Mouse (Mus musculus): Measurements from ENCODE around the gene Mymx.

Gene Mymx

DNA sequence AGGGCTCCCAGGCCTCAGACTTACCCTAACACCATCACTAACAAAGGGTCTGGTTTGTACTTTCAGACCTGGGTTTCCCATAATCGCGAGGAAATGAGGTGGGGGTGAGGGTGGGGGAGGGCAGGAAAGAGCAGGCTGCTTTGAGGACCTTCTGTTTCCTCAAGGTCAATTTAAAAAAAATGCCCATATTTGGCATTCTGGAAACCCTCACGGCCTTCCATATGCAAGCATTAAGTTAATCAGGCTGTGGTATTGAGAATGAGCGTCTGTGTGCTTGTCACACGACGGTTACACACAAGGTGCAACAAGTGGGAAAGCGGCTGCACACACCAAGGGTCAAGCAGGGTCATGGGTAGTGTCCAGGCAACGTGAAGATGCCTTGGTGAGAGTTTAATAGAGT lies 10.1 kb upstream of the Mymx start:
- in situ Hi-C loops (cut with MboI; ENCODE audit: low sequenced_read_pairs) = no loop called here

DNA sequence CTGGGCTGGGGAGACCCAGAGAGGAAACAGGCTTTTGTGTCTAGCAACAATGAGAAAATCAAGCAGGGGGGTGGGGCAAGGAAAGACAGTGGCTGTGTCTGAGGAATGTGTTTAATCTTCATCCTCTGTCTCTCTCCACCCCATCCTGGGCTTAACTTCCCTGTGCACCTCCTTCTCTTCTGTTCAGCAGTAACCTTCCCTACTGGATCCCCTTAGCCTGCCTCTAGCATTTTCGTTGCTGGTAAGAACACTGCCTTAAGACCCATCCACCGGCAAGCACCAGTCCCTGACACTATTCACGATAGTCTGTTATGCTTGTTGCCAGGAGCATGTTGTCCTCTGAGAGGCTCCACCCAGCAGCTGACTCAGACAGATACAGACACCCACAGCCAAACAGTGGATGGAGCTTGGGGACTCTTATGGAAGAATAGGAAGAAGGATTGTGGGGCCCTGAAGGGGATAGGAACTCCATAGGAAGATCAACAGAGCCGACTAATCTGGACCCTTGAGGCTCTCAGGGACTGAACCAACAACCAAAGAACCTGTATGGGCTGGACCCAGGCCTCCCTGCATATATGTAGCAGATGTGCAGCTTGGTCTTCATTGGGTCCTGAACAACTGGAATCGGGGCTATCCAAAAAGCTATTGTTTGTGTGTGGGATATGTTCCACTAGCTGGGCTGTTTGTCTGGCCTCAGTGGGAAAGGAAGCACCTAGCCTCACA lies 8.4 kb upstream of the Mymx start:
- in situ Hi-C loops (cut with MboI; ENCODE audit: low sequenced_read_pairs) = no loop called here

DNA sequence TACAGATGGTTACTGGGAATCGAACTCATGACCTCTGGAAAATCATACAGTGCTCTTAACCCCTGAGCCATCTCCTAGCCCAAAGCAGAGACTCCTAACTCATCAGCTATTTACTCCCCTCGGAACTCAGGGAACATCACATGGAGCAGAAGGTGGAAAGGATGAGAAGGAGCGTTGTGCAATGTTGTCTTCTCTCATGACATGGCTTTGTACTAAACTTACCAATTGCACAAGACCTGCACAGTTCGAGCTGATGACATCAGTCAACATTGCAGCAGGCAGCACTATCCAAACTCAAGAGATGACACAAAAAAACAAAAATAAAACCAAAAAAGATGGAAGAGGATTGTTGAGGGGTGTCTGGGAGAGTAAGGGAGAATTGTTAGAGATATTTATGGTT lies 6.5 kb upstream of the Mymx start:
- in situ Hi-C loops (cut with MboI; ENCODE audit: low sequenced_read_pairs) = no loop called here

DNA sequence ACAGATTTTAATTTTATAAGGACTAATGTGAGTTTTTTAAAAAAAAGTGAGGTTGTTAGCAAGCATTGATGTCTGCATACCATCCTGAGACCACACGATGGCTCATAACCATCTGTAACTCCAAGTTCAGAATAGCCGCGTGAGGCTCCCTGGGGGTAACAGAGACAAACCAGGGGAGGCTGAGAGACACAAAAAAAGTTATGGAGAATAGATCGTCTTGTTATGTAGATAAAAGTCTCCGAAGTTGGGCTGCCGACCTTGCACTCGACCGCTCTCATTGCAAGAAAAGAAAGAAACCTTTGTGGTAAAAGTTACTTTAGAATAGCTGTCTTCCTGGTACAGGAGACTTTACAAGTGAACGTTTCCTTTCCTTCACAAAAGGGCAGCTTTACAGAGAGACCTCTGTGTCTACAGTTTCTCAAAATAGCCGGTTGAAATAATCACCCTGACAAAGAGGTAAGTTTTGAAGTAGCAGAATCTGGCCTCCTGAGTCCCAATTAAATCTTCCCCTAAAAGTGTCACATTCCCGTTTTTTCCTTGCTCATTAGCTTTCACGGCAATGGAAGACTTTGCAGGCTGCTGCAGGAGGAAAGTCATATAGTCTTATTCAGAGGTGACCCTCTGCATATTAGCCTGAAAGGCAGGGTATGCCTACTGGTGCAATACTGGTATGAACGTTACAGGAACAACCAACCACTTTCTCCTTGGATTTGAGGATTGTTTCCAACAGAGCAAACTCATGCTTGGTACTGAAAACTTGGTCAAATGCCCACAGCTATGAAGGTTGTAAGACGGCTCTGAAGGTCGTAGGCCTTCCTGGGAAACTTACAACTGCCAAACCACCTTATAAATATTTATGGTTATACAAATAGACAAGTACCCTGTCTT lies 5.3 kb upstream of the Mymx start:
- in situ Hi-C loops (cut with MboI; ENCODE audit: low sequenced_read_pairs) = no loop called here

DNA sequence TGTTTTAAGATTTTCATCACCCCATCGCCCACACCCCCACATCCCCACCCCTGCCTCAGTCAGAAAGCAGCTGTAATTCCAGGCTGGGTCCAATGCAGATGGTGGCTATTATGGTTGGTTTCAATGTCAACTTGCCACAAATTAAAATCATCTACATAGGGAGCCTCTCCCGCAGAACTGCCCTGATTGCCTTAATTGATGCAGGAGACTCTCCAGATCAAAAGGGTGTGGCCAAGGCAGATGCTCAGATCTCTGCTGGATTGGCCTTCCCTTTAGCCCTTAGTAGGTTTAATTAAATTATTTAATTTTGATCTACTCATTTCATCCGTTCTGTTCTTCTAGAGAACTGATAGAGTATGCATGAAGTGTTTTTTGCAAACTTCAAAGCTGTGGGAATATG lies 1.1 kb upstream of the Mymx start:
- in situ Hi-C loops (cut with MboI; ENCODE audit: low sequenced_read_pairs) = no loop called here

DNA sequence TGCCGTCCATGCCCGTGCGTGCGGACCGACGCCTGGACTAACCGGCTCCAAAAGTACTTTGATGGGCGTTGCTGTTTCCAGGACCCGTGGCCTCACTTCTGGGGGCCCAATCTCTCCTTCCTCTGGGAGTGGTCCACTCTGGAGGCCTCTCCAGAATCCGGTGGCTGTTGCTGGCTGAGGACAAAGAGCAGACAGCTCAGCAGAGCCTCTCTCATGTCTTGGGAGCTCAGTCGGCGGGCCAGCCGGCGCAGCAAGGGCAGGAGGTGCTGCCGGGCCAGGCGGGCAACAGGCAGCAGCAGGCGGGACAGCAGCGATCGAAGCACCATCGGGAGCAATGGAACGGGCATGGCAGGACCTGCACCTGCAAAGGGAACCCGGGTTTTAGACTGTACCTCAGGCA lies 577 bp downstream of the Mymx start:
- in situ Hi-C loops (cut with MboI; ENCODE audit: low sequenced_read_pairs) = no loop called here

DNA sequence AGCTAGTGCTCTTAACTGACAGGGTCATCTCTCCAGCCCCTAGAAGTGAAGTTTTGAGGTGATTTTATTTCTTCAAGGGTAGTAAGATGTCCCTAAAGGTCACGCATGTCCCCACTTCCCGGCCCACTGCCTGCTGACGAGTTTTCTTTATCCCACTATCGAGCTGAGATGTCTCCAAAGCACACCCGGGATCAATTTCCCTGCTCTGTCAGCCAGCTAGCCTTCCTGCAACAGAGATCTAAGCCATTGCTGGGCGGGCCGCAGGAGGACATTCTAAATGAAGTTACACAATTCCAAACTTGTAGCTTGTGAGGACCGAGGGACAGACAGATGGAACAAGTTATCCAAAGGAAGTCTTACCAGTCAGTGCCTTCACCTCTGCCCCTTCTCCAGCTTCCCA lies 1.6 kb downstream of the Mymx start:
- in situ Hi-C loops (cut with MboI; ENCODE audit: low sequenced_read_pairs) = no loop called here

DNA sequence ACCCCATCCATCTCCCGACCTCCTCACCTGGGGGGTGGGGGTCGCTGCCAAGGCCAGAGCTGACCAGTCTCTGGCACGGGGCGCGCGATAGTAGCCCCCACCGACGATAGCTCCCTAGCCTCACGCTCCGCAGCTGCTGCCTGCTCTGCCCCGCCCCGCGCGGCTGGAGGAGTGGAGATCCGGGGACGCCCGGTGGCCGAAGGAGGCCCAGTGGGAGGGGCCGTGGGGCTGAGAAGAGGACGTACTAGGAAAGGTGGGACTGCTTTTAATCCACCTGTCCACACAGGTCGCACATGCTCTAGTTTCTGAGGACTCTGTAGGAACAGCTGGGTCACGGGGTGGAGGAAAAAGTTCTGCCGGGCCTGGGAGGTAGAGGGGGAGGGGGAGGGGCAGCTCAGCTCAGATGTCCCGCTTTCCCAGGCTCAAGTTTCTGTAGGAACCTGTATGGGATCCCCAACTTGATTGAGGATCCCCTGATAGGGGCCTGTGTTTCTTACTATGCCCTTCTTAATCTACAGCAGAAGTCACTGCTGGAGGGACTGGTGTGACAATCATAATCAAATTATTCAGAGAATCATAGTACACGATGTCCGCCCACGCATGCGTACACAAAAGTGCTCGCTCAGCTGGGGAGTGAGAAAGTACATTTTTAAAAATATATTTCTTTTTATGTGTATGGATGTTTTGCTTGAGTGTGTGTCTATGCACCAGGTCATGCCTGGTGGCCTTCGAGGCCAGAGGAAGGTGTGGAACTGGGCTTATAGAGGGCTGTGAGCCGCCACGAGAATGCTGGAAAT lies 2.3 kb downstream of the Mymx start, which contains the start of gene Slc29a1:
Gene Slc29a1 (minus strand): TSS at position 161 of the 797 bp plus-strand sequence.
- in situ Hi-C loops (cut with MboI; ENCODE audit: low sequenced_read_pairs) = no loop called here

DNA sequence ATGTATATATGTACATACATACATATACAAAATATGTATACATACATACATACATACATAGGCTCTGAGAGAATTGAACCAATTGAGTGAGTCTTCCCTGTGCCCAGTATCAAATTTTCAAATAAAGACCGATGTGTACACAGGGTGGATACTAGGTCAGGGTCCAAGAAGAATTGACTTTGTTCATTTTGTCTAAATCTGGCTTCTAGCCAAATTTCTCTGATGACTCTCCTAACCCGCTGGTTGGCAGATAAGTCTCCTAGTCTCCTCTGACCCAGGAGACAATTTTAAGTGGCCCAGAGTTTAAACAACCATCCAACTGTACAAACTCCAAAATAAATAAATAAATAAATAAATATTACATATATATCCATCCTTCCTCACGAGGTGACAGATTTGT lies 3.0 kb downstream of the Mymx start:
- in situ Hi-C loops (cut with MboI; ENCODE audit: low sequenced_read_pairs) = no loop called here

DNA sequence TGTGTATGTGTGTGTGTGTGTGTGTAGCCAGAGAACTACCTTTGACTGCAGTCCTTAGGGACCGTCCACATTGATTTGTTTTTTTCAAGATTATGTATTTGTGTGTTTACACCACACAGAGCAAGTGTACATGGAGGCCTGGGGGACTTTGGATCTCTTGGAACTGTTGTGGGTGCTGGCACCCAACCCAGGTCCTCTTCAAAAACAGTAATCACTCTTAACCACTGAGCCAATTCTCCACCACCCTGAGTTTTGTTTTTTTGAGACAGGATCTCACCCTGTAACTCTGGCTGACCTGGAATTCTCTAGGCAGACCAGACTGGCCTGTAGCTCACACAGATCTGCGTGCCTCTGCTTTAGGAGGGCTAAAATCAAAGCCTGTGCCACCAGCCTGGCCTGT lies 3.5 kb downstream of the Mymx start:
- in situ Hi-C loops (cut with MboI; ENCODE audit: low sequenced_read_pairs) = no loop called here

DNA sequence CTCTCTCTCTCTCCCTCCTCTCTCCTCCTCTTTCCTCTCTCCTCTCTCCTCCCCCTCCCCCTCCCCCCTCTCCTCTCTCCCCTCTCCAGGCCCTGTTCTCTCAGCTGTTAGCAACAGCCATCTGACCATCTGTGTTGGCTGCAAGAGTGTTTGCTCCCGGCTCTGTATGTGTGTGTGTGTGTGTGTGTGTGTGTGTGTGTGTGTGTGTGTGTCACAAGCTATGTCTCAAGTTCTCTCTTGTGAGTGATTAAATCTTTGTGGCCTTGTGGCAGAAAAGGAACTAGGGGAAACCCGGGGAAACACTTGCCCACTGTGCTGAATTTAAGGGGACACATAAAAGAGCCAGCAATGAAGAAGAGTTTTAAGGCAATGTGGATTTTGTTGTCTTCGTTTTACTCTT lies 4.1 kb downstream of the Mymx start:
- in situ Hi-C loops (cut with MboI; ENCODE audit: low sequenced_read_pairs) = no loop called here

DNA sequence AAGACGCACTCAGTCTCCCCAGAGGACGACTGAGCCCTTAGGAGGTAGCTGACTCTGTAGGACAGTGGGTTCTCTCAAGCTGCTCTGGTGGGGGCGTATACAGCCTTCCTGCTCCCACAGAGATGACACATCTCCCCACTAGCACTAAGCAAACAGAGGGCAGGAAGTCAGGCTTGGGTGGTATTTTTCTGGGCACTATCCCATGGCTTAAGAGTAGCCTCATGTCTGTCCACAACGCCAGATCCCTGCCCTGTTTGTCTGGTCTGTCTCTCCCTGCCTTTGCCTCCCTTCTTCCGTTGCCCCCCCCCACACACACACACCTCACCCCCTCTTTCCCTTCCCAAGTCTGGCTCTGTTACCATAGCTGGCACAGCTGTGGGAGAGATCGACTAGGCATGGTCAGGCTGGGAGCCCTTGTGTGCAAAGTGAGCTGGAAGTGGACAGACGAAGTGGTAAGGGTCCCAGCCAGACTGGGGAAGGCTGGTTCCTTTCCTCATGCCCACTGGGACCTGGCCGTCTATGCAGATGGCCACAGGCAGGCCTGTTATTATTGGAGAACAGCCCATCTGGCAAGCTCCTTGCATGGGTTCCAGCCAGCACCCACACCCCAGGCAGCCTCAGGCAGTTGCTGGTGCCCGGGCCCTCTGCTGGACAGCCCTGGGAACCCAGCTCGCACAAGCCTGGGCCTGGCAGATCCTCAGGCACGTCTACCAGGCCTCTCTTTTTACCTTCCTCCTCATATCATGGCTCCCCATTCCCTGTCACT lies 5.1 kb downstream of the Mymx start:
- in situ Hi-C loops (cut with MboI; ENCODE audit: low sequenced_read_pairs) = no loop called here

DNA sequence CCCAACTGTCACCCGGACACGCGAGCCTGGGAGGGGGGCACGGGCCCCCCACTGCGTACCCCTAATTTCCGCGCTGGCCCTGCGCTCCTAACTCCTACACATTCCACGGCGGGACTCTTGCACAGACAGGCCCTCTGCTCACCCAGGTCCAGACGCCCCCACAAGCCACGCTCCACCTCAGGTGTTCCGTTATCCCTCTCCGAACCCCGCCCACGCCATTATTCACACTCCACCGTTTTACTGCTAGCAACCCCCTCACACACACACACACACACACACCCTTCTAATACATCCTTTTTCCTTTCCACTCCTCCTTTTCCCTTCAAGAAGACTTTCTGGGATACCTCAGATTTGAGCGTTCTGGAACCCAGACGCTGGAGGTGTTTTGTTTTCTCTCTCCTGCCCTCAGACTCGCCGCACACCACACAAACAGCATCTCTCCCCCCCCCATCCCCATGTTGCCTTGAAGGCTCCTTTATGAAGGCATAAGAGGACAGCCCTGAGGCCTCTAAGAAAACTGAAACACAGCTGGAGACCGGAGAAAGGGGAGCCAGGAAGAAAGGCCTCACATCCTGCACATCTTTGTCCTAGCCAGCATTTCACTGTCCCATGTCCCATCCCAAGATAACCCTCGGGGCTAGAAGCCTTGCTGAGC lies 6.0 kb downstream of the Mymx start:
- in situ Hi-C loops (cut with MboI; ENCODE audit: low sequenced_read_pairs) = no loop called here

DNA sequence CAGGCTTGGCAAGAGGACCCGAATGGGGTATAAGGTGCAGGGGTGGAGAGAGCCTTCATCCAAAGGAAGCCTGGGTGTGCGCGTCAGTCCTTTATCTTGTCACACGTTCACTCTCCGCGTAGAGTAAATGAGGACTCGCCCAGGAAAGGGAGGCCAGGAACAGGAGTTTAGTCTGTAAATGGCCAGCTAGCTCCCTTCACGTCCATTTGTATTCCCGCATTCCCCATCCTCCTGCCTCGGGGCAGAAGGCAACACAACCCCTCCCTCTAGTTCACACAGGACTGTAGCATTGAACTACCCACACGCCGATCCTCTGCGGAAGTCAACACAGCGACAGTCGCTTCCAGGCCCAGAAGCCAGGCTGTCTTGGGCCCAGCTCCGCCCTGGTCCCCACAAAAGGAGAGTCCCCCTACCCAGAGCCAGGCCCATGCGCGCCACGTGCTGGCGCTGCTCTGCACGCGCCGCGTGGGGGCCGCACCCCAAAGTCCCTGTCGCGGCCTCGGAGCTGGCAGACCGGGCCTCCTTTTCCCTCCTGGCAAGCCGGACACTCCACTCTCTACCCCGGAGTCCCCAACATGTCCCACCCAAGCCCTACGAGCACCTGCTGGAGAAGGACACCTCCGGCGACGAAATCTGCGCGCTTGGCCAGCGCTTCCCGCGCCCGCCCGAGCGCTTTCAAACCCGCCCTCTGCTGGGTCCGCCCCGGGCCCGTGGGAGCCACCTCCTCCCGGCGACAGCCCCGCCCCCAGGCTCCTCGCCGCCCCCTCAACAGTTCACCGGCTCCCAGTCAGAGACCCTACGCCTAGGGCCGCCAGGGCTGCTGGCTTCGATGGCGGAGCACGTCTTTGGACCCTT lies 6.8 kb downstream of the Mymx start:
- in situ Hi-C loops (cut with MboI; ENCODE audit: low sequenced_read_pairs) = no loop called here

DNA sequence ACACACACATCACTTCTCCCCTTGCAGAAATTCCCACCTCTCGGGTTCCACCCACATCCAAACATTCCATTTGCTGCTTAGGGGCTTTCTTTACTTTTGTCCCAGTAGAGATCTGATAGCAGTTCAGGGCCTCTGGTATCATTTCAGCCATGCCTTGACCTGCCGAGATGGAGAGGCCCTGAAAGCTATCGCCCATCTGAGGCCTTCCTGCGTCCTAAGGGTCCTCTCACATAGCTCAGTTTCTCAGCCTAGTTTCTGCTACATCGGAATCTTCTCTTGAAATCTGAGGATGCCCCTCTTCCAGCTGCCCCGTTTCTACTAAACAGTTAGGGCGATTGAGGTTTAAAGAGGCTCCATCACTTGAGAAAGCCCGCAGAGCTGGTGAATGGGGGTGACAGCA lies 7.7 kb downstream of the Mymx start:
- in situ Hi-C loops (cut with MboI; ENCODE audit: low sequenced_read_pairs) = no loop called here

DNA sequence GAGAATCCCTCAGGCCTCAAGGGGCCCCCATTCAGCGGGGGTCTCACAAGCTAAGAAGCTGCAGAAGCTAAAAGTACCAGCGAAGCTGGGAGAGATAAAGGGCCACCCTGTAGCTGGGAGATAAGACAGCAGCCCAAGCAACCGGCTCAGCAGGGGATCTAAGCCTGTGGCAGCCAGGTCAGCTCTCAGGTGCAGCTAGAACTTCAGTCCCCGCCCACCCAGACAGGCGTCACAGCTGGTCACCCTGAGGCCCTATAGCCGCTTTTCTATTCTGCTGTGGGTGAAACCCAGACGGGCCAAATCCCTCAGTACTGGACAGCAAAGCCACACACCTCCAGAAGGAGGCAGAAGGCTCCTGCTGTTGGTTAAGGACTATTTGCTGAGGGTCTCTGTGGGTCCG lies 8.4 kb downstream of the Mymx start:
- in situ Hi-C loops (cut with MboI; ENCODE audit: low sequenced_read_pairs) = no loop called here

DNA sequence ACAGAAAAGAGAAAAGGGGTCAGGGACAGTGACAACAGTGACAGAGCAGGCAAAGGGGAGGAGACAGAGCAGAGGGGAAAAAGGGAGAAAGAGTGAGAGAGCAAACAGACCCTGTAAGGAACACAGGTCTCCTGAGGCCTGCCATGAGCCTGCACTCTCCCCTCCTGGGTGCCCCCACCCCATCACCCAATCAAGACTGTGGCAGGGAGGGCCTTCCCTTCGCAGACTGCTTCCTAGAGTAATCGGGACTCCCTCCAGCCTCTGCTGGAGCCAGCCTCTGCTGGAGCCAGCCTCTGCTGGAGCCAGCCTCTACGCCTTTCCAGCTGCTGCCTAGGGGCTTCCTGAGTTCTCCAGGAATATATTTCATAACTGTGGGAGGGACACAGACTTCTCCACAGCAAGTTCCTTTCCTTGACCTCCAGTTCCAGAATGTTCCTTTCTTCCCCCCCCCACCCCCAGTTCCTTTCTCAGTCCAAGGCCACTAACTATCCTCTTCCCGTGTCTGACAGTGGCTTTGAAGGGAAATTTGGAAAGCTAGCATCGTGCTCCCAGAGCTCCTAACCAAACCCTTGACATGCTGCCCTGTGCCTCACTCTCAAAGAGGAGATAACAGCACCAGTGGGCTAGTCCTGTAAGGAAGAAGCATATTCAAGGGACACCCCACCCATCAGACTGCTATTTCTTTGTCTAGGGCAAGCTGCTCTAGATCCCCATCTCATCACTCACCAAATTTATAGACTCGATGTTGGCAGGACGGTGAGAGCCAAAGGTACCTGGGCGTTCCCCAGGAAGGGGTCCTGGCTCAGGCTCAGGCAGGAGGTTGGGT lies 9.1 kb downstream of the Mymx start:
- in situ Hi-C loops (cut with MboI; ENCODE audit: low sequenced_read_pairs) = no loop called here

All from CH12F3 (cell line).